In the genomic region with DNA sequence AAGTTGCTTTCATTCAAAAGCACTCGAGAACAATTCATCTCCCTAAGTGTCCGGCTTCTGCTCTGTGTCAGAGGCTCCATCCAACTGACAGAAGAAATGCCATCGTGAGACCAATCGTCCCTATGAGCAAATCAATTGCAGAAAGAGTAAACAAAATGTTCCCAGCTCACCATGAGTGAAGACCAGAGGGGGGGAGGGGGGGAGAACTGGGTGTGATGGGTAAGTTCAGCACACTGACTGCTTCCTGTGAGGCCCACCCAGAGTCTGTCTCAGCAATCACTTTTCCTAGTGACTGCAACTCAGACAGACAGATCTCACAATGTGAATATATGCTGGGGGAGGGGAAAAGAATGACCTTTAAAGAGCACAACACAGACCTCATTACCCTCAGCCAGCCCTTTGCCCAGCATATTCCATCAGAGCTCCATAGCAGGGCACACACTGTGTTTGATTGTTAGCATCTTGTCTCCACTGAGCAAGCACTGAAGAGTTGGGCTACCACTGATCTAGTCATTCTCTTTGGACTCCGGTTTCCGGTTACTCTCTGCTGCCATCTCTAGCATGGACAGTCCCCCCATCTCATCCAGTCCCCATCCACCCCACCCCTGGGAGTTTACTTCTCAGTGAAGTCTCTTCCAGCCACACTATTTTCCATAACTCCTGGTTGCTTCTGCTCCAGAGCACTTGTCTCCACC, we compare ENCODE assay signal across 8 mouse cellular contexts. TPM values are rescaled to one million over a fixed set of nuclear protein-coding genes. Genes with fewer than 3 reads are reported as not detected.
DNase-seq lines count a peak whose midpoint lies in the region; ATAC-seq lines count a peak whose summit lies in the region.
"Had no signal": no experiment of that assay in that cellular context is flagged by ENCODE, and none has a peak within 500 bp of the region (broad histone marks: within the 10 kb centered on the region; RNA-seq: fewer than 3 reads in every experiment).

No protein-coding gene starts in this region.

- 35% methylated on average over 6 of the region's 6 CpGs for WGBS in forebrain, embryonic 12.5 days
- 36% methylated on average over 6 of the region's 6 CpGs for WGBS in limb, embryonic 12.5 days
- 12% methylated on average over 6 of the region's 6 CpGs for WGBS in stomach, embryonic 14.5 days

- no peak for DNase-seq in cerebellum, adult 18-20 months
- DNase-seq: layer of hippocampus, adult 9-11 months had no signal

- H3K9ac ChIP-seq in forebrain, embryonic 12.5 days, result peak overlapping the region; percentile 80
- H3K9ac ChIP-seq in limb, embryonic 12.5 days (replicated peaks), result peak overlapping the region; percentile 40
- no peak overlapping the region for H3K9ac ChIP-seq in stomach, embryonic 14.5 days (replicated peaks; ENCODE audit: low read depth, low read length)

- H3K36me3 ChIP-seq in megakaryocyte, embryonic 14.5 days (replicated peaks; ENCODE audit: low read length), result no peaks in the 10 kb centered on the region
- no peaks in the 10 kb centered on the region for H3K36me3 ChIP-seq in forebrain, embryonic 12.5 days (replicated peaks)
- no peaks in the 10 kb centered on the region for H3K36me3 ChIP-seq in limb, embryonic 12.5 days
- no peaks in the 10 kb centered on the region for H3K36me3 ChIP-seq in stomach, embryonic 14.5 days (ENCODE audit: control insufficient read depth, insufficient read depth, low read length)

- peak overlapping the region; percentile 68 for H3K4me2 ChIP-seq in forebrain, embryonic 12.5 days
- peak overlapping the region; percentile 74 for H3K4me2 ChIP-seq in limb, embryonic 12.5 days
- peak overlapping the region; percentile 76 for H3K4me2 ChIP-seq in stomach, embryonic 14.5 days (replicated peaks; ENCODE audit: low read depth, low read length)

- H3K27ac ChIP-seq in forebrain, embryonic 12.5 days, result peak overlapping the region; percentile 68
- no peak overlapping the region for H3K27ac ChIP-seq in limb, embryonic 12.5 days
- H3K27ac ChIP-seq in stomach, embryonic 14.5 days (ENCODE audit: low read length), result no peak overlapping the region

- peaks cover 17% of the 10 kb centered on the region for H3K27me3 ChIP-seq in megakaryocyte, embryonic 14.5 days (replicated peaks)
- H3K27me3 ChIP-seq in forebrain, embryonic 12.5 days, result peaks cover 18% of the 10 kb centered on the region
- peaks cover 19% of the 10 kb centered on the region for H3K27me3 ChIP-seq in limb, embryonic 12.5 days
- 0 out of 2 replicates have a peak, but pooled peaks cover 4% of the 10 kb centered on the region for H3K27me3 ChIP-seq in stomach, embryonic 14.5 days (ENCODE audit: control insufficient read depth, insufficient read depth, low read length)

- H3K9me3 ChIP-seq in megakaryocyte, embryonic 14.5 days, result no peaks in the 10 kb centered on the region
- no peaks in the 10 kb centered on the region for H3K9me3 ChIP-seq in forebrain, embryonic 12.5 days
- H3K9me3 ChIP-seq in limb, embryonic 12.5 days, result no peaks in the 10 kb centered on the region
- H3K9me3 ChIP-seq in stomach, embryonic 14.5 days (ENCODE audit: control insufficient read depth, low read depth, low read length), result no peaks in the 10 kb centered on the region

- H3K4me3 ChIP-seq in megakaryocyte, embryonic 14.5 days (replicated peaks), result peak overlapping the region; percentile 54
- H3K4me3 ChIP-seq in forebrain, embryonic 12.5 days (replicated peaks), result peak overlapping the region; percentile 65
- H3K4me3 ChIP-seq in limb, embryonic 12.5 days (replicated peaks), result no peak overlapping the region; the same call in 1 of the 2 replicates
- H3K4me3 ChIP-seq in stomach, embryonic 14.5 days (ENCODE audit: low read depth, low read length), result peak overlapping the region; percentile 6

- no peak for ATAC-seq in megakaryocyte, adult 5-6 weeks (ENCODE audit: poor library complexity, severe bottlenecking)
- ATAC-seq in forebrain, embryonic 12.5 days (ENCODE audit: low FRiP score), result no peak
- no peak for ATAC-seq in limb, embryonic 12.5 days (ENCODE audit: insufficient number of reproducible peaks, insufficient read depth, low FRiP score, low TSS enrichment, low read depth)
- ATAC-seq in stomach, embryonic 14.5 days (ENCODE audit: insufficient number of reproducible peaks, insufficient read depth, low FRiP score, low read depth), result no peak
- no peak for ATAC-seq in megakaryocyte progenitor cell, adult 5-6 weeks (replicated peaks; ENCODE audit: poor library complexity)

- H3K4me1 ChIP-seq in megakaryocyte, embryonic 14.5 days, result peaks cover 86% of the 10 kb centered on the region
- peaks cover 79% of the 10 kb centered on the region for H3K4me1 ChIP-seq in forebrain, embryonic 12.5 days
- peaks cover 61% of the 10 kb centered on the region for H3K4me1 ChIP-seq in limb, embryonic 12.5 days (replicated peaks)
- peaks cover 47% of the 10 kb centered on the region; the same call in 1 of the 2 replicates for H3K4me1 ChIP-seq in stomach, embryonic 14.5 days (ENCODE audit: control insufficient read depth, insufficient read depth, low read length)

RNA-seq across cellular contexts. Expression of gene Racgap1, which starts 2.2 kb away (rescaled TPM):
- polyA plus RNA-seq in megakaryocyte, embryonic 14.5 days (2012; ENCODE audit: insufficient read depth, low replicate concordance), result 3.6 and 7.7 TPM in 2 replicates
- 136 and 140 TPM in 2 replicates for total RNA-seq in megakaryocyte, adult 5-6 weeks (2015)
- 184 and 201 TPM in 2 replicates for total RNA-seq in megakaryocyte, adult 5-6 weeks (2017)
- polyA plus RNA-seq in forebrain, embryonic 12.5 days (2016; fragmentation: Nextera tagmentation; extraction: Ambion mirVana), result 230 and 251 TPM in 2 replicates
- 139 and 143 TPM in 2 replicates for polyA plus RNA-seq in limb, embryonic 12.5 days (2016; fragmentation: Nextera tagmentation; extraction: Ambion mirVana)
- polyA plus RNA-seq in stomach, embryonic 14.5 days (2014; fragmentation: Nextera tagmentation; extraction: Ambion mirVana), result 108 and 109 TPM in 2 replicates
- 61.7 and 69.9 TPM in 2 replicates for total RNA-seq in megakaryocyte progenitor cell, adult 5-6 weeks (2015)
- 69.1 and 69.4 TPM in 2 replicates for total RNA-seq in megakaryocyte progenitor cell, adult 5-6 weeks (2017)

RNA-seq across cellular contexts. Expression of gene Asic1, which starts 21.0 kb away (rescaled TPM):
- polyA plus RNA-seq in megakaryocyte, embryonic 14.5 days (2012; ENCODE audit: insufficient read depth, low replicate concordance), result not detected in 2 replicates
- 0.05 TPM in 1 of 2 replicates, not detected in the other for total RNA-seq in megakaryocyte, adult 5-6 weeks (2015)
- total RNA-seq in megakaryocyte, adult 5-6 weeks (2017), result 0.11 TPM in 1 of 2 replicates, not detected in the other
- 14.7 and 18.2 TPM in 2 replicates for polyA plus RNA-seq in forebrain, embryonic 12.5 days (2016; fragmentation: Nextera tagmentation; extraction: Ambion mirVana)
- 1.6 TPM in 2 replicates for polyA plus RNA-seq in limb, embryonic 12.5 days (2016; fragmentation: Nextera tagmentation; extraction: Ambion mirVana)
- 1.5 and 1.8 TPM in 2 replicates for polyA plus RNA-seq in stomach, embryonic 14.5 days (2014; fragmentation: Nextera tagmentation; extraction: Ambion mirVana)
- total RNA-seq in megakaryocyte progenitor cell, adult 5-6 weeks (2015), result not detected in 2 replicates
- not detected in 2 replicates for total RNA-seq in megakaryocyte progenitor cell, adult 5-6 weeks (2017)

RNA-seq across cellular contexts. Expression of gene Aqp6, which starts 48.0 kb away (rescaled TPM):
- not detected in 2 replicates for polyA plus RNA-seq in megakaryocyte, embryonic 14.5 days (2012; ENCODE audit: insufficient read depth, low replicate concordance)
- not detected in 2 replicates for total RNA-seq in megakaryocyte, adult 5-6 weeks (2015)
- total RNA-seq in megakaryocyte, adult 5-6 weeks (2017), result not detected in 2 replicates
- not detected in 2 replicates for polyA plus RNA-seq in forebrain, embryonic 12.5 days (2016; fragmentation: Nextera tagmentation; extraction: Ambion mirVana)
- not detected in 2 replicates for polyA plus RNA-seq in limb, embryonic 12.5 days (2016; fragmentation: Nextera tagmentation; extraction: Ambion mirVana)
- polyA plus RNA-seq in stomach, embryonic 14.5 days (2014; fragmentation: Nextera tagmentation; extraction: Ambion mirVana), result not detected in 2 replicates
- total RNA-seq in megakaryocyte progenitor cell, adult 5-6 weeks (2015), result not detected in 2 replicates
- not detected in 2 replicates for total RNA-seq in megakaryocyte progenitor cell, adult 5-6 weeks (2017)

RNA-seq across cellular contexts. Expression of gene Smarcd1, which starts 52.7 kb away (rescaled TPM):
- 20.3 and 45.0 TPM in 2 replicates for polyA plus RNA-seq in megakaryocyte, embryonic 14.5 days (2012; ENCODE audit: insufficient read depth, low replicate concordance)
- 12.0 and 12.4 TPM in 2 replicates for total RNA-seq in megakaryocyte, adult 5-6 weeks (2015)
- total RNA-seq in megakaryocyte, adult 5-6 weeks (2017), result 9.3 and 16.1 TPM in 2 replicates
- polyA plus RNA-seq in forebrain, embryonic 12.5 days (2016; fragmentation: Nextera tagmentation; extraction: Ambion mirVana), result 135 and 138 TPM in 2 replicates
- 71.3 and 74.9 TPM in 2 replicates for polyA plus RNA-seq in limb, embryonic 12.5 days (2016; fragmentation: Nextera tagmentation; extraction: Ambion mirVana)
- polyA plus RNA-seq in stomach, embryonic 14.5 days (2014; fragmentation: Nextera tagmentation; extraction: Ambion mirVana), result 37.8 and 40.1 TPM in 2 replicates
- 22.8 and 24.1 TPM in 2 replicates for total RNA-seq in megakaryocyte progenitor cell, adult 5-6 weeks (2015)
- total RNA-seq in megakaryocyte progenitor cell, adult 5-6 weeks (2017), result 11.6 and 17.3 TPM in 2 replicates

RNA-seq across cellular contexts. Expression of gene Gm17349, which starts 56.1 kb away (rescaled TPM):
- polyA plus RNA-seq in megakaryocyte, embryonic 14.5 days (2012; ENCODE audit: insufficient read depth, low replicate concordance), result 17.1 TPM in 1 of 2 replicates, not detected in the other
- not detected in 2 replicates for total RNA-seq in megakaryocyte, adult 5-6 weeks (2015)
- not detected in 2 replicates for total RNA-seq in megakaryocyte, adult 5-6 weeks (2017)
- not detected in 2 replicates for polyA plus RNA-seq in forebrain, embryonic 12.5 days (2016; fragmentation: Nextera tagmentation; extraction: Ambion mirVana)
- not detected in 2 replicates for polyA plus RNA-seq in limb, embryonic 12.5 days (2016; fragmentation: Nextera tagmentation; extraction: Ambion mirVana)
- polyA plus RNA-seq in stomach, embryonic 14.5 days (2014; fragmentation: Nextera tagmentation; extraction: Ambion mirVana), result not detected in 2 replicates
- not detected in 2 replicates for total RNA-seq in megakaryocyte progenitor cell, adult 5-6 weeks (2015)
- total RNA-seq in megakaryocyte progenitor cell, adult 5-6 weeks (2017), result not detected in 2 replicates

Comparison
In these comparisons a context has a peak if more than half of its experiments do, and no peak if none do; other contexts are left out.
1. RNA of gene Racgap1, which starts 2.2 kb away (polyA plus RNA-seq): 230 to 251 TPM in forebrain, embryonic 12.5 days, 139 to 143 TPM in limb, embryonic 12.5 days and 108 to 109 TPM in stomach, embryonic 14.5 days; 3.6 to 7.7 TPM in megakaryocyte, embryonic 14.5 days; every median in the first group is over 10 times any median in the second.
2. Peak in every context shown above with its lines, with median percentiles within 50 percentile points of each other: H3K4me2 ChIP-seq.